Mouse (Mus musculus) kidney, adult 2 months (tissue): ENCODE data around the gene Ptprk. TPM values are rescaled to one million over a fixed set of nuclear protein-coding genes. Genes with fewer than 3 reads are reported as not detected.

ENCODE experiments used
- DNase-seq: peaks from one replicate; pipeline ENCODE4 v3.0.0; 2021
- H3K27ac ChIP-seq: fragments of 200-500 bp; 2 replicates; pipeline ENCODE4 v1.5.1; 2012; ENCODE audit warnings: low read depth, low read length, control low read depth, inconsistent platforms; ENCODE audit not compliant: insufficient read depth
- H3K27me3 ChIP-seq: fragments of 200-500 bp; replicated peaks from 2 replicates; pipeline ENCODE4 v1.6.1; 2012; ENCODE audit warnings: mild to moderate bottlenecking, moderate library complexity, low read length, inconsistent platforms; ENCODE audit not compliant: control insufficient read depth, insufficient read depth
- H3K36me3 ChIP-seq: fragments of 200-500 bp; 2 replicates; pipeline ENCODE4 v1.6.1; 2012; ENCODE audit warnings: mild to moderate bottlenecking, moderate library complexity, low read length, inconsistent platforms; ENCODE audit not compliant: control insufficient read depth, insufficient read depth
- H3K4me1 ChIP-seq: fragments of 200-500 bp; 2 replicates; pipeline ENCODE4 v1.6.1; 2011; ENCODE audit warnings: low read length; ENCODE audit not compliant: control insufficient read depth, insufficient read depth
- H3K4me3 ChIP-seq: fragments of 200-500 bp; 2 replicates; pipeline ENCODE4 v1.5.1; 2011; ENCODE audit warnings: mild to moderate bottlenecking, low read depth, low read length, control low read depth; ENCODE audit not compliant: insufficient read depth
- CTCF ChIP-seq: fragments of 200-500 bp; conservative IDR thresholded peaks from 2 replicates; pipeline ENCODE4 v1.5.1; 2011; ENCODE audit warnings: low read depth, mild to moderate bottlenecking, control low read depth, low read length, moderate library complexity, mixed read lengths; ENCODE audit not compliant: insufficient read depth, insufficient read length
- POLR2A ChIP-seq: fragments of 200-500 bp; IDR thresholded peaks from one replicate; pipeline ENCODE4 v1.6.1; 2011; ENCODE audit warnings: low read depth, low read length, control low read depth
- WGBS: fragments of 180-500 bp; shearing (Covaris S2); methylation state at CpG from one replicate; pipeline ENCODE4 v1.1.7; 2018; 5-methylcytosine and 5-hydroxymethylcytosine counted together
- polyA plus RNA-seq: library from polyadenylated mRNA; depleted of rRNA; stranded (reverse); fragments of >200 nt; gene quantifications from 2 replicates; pipeline ENCODE4 v1.2.3, GENCODE M21; 2012

The Ptprk gene
- polyA plus RNA-seq, 1 experiment, result 50.2 TPM

DNA sequence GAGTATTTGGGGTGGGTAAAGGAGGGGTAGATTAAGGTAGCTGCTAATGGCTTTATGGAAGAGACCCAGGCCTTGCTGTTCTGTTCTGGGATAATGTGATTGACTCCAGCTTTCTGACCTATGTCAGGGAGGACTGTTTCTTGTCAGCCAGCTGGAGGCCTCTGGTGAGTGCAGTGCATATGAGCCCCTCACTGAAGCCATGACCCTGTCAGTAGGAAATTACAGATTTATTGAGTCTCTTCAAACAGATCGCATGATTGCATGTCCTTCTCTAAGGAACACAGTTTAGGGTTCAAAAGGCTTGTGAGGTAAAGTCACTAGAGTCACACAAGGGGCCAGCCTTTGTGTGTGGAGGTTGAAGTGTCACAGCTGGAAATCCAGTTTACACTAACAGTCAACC, 236.7 kb downstream of the Ptprk start:
- peak; percentile 20 for DNase-seq
- Histone ChIP-seq H3K27ac (no peak overlapping the region), H3K4me3 (no peak overlapping the region), H3K27me3 (no peaks in the 10 kb centered on the region), H3K36me3 (no peaks in the 10 kb centered on the region), H3K4me1 (peaks cover 6% of the 10 kb centered on the region; the same call in 1 of the 2 replicates)
- WGBS, result 42% methylated on average over 1 of the region's 1 CpGs
- no peak for TF ChIP-seq POLR2A
- TF ChIP-seq CTCF, result no peak

DNA sequence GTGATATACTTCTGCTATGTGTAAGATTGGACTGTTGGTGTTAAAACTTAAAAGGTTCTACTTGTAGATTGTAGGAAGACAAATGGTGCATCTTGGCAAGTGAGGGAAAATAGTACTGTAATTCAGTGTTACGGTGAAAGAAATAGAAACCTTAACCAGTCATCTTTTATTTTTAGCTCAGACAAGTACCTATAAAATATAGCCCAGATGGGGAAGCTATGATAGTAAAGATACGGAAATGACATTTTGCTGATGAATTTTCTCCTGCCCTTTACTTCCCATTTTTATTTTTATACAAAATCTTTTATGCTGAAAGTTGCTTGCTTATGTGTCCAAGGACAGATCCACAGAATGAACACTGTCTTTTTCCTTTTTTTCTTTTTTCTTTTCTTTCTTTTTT, 248.4 kb downstream of the Ptprk start:
- 79% methylated on average over 2 of the region's 2 CpGs for WGBS

DNA sequence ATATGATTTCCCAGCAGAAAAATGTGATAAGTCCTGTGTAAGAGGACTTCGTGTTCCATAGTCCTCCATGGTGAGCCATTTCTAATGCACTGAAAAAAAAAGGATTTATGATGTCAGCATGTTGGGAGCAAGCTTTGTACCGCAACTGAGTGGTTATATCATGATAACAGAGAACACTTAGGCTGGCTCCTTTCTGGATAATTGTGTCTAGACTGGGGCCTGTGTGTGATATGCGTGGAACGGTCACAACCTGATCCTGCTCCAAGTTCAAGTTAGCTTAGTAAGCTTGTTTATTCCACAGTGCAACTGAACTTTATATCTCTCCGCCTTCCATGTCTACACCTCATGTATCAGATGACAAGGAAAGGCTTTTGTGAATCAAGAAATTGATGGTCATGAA, 260.6 kb downstream of the Ptprk start:
- H3K36me3 ChIP-seq, result no peaks in the 10 kb centered on the region; the same call in 1 of the 2 replicates
- H3K27ac ChIP-seq, result no peak overlapping the region
- no peak overlapping the region for H3K4me3 ChIP-seq
- DNase-seq, result no peak
- H3K27me3 ChIP-seq, result no peaks in the 10 kb centered on the region
- no peaks in the 10 kb centered on the region for H3K4me1 ChIP-seq
- TF ChIP-seq POLR2A (no peak), CTCF (no peak)
- WGBS, result 91% methylated on average over 5 of the region's 5 CpGs

More for the DNA sequence above, 248.4 kb downstream of the Ptprk start:
- TF ChIP-seq CTCF (no peak), POLR2A (no peak)
- Histone ChIP-seq H3K4me1 (0 out of 2 replicates have a peak, but pooled peaks cover 3% of the 10 kb centered on the region), H3K27me3 (no peaks in the 10 kb centered on the region), H3K36me3 (no peaks in the 10 kb centered on the region), H3K27ac (no peak overlapping the region), H3K4me3 (no peak overlapping the region)
- no peak for DNase-seq

DNA sequence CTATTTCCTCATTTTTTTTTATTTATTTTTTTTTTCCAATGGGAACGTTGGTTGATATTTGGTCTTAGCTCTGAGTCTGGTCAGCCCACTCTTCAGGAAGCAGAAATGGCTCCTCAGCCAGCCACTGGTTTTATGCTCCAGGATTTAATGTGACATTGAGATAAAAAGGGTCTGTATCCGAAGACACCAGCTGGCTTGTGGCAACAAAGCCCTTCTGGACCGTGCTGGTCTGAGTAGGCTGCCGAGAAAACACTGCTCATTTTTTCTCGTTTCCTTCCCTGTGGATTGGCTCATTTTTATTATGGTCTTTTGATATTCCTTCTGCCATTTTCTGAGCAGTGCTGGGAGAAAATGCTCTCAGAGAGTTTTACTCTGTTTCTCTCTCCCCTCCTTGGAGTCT, 263.9 kb downstream of the Ptprk start:
- Histone ChIP-seq H3K4me3 (no peak overlapping the region), H3K27me3 (no peaks in the 10 kb centered on the region), H3K27ac (no peak overlapping the region), H3K4me1 (no peaks in the 10 kb centered on the region), H3K36me3 (no peaks in the 10 kb centered on the region; the same call in 1 of the 2 replicates)
- DNase-seq, result no peak
- TF ChIP-seq CTCF, result no peak
- 70% methylated on average over 5 of the region's 5 CpGs for WGBS

DNA sequence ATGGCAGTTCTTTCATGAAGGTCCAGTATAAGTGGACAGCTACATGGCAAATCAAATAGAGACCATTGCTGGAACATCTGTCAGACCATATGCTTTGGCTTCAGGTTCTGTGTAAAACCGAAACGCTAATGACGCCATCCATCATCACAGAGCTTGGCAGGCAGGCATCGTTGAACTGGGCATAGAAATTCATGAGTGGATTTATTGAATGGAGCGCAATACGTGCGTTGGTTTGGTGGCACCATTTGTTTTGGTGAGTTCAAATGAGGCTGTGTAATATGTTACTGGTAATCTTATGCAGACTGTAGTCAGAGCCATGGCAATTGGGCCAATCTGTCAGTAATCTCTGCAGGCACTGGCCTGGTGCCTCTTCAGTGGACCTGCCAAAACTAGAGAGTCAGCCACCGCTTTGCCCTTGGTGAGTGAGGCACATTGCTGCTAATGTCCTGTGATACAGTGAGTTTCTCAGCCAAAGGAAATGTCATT, 270.6 kb downstream of the Ptprk start:
- no peak for TF ChIP-seq POLR2A
- TF ChIP-seq CTCF, result no peak
- no peak overlapping the region for H3K27ac ChIP-seq
- 96% methylated on average over 8 of the region's 8 CpGs for WGBS
- no peak for DNase-seq
- H3K36me3 ChIP-seq, result no peaks in the 10 kb centered on the region
- no peaks in the 10 kb centered on the region for H3K4me1 ChIP-seq
- H3K27me3 ChIP-seq, result no peaks in the 10 kb centered on the region
- no peak overlapping the region for H3K4me3 ChIP-seq

DNA sequence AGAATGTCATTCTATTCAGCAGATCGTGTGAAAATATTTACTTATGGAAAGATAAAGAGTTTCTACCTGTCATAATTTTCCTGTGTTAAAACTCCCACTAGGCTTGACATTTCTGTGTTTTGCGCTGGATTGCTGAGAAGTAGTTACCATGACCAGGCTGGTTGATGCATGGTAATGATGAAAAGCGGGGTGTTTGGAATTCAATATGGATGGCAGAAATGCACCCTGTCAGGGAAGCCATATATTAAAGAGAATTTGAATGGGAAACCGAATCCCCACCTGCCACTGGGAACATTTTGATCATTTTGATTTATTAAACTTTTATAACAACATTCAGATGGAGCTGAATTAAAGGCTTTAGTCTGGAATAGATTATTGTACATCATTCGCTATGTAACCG, 290.7 kb downstream of the Ptprk start:
- H3K4me1 ChIP-seq, result no peaks in the 10 kb centered on the region; the same call in 1 of the 2 replicates
- no peaks in the 10 kb centered on the region for H3K36me3 ChIP-seq
- H3K4me3 ChIP-seq, result no peak overlapping the region
- H3K27me3 ChIP-seq, result no peaks in the 10 kb centered on the region
- TF ChIP-seq CTCF (no peak), POLR2A (no peak)
- H3K27ac ChIP-seq, result no peak overlapping the region
- DNase-seq, result no peak
- WGBS, result 81% methylated on average over 6 of the region's 6 CpGs

DNA sequence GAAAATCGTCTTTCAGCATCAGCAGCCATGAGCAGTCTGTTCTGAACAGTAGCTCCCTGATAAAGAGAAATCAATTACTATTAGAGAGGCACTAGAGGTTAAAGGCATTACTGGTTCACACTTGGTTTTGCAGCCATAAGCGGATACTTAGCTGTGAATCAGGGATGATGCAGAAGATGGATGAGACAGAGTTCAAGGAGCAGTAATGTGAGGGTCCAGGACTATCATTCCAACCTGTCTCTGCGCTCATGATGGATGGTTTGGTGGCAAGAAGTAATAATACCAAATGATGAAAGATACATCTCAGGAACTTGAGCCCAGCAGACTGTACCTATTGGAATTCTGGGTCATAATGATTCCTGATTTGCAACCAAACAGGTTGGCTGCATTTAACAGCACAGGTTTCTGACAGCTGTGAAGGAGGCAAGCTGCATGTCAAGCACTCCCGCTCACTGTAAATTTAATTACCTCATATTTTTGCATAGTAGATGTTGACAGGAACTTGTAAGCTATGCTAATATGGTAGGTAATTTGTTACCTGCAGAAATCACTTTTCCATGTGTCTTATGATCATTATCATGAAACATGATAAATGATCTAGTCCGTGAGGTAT, 291.6 kb downstream of the Ptprk start:
- Histone ChIP-seq H3K4me1 (no peaks in the 10 kb centered on the region; the same call in 1 of the 2 replicates), H3K27me3 (no peaks in the 10 kb centered on the region), H3K27ac (no peak overlapping the region), H3K4me3 (no peak overlapping the region), H3K36me3 (no peaks in the 10 kb centered on the region)
- TF ChIP-seq CTCF (no peak), POLR2A (no peak)
- DNase-seq, result no peak
- 85% methylated on average over 5 of the region's 5 CpGs for WGBS
